Mouse (Mus musculus): Measurements from ENCODE around the gene Dusp1. TPM values are rescaled to one million over a fixed set of nuclear protein-coding genes. Genes with fewer than 3 reads are reported as not detected.

Gene Dusp1
- polyA plus RNA-seq, 1 experiment from 2014 or later = 33.0 TPM

DNA sequence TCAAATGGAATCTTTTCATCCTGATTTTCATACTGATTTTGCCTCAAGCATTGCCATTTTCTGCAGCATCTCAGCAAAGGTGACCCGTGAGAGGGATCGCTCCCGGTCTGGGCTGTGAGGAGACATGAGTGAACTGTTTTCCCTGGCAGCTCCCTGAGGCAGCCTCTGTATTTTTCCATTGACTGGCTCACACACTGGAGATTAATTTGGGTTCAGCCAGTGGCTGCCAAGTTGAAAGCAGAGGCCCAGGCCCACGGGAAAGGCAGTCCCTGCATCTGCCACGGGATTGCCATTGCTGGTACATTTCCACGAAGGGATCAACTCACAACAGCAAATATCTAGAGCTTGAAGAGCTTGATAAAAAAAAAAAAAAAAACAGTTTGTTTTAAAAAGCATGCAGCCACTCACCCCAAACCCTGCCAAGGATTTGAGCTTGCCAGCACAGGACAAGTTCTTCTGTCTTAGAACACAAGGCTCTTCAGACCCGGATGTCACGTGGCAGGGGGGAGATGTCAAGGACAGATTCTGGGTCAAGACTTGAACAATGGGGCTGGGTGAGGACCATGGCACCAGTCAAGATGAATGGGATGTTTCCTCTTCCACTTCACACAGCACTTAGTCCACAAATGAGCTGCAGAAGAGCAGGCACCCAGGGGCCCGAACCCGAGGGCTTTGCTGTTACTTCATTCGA is 57.8 kb downstream of the Dusp1 start:
- ATAC-seq (ENCODE audit: low FRiP score) = no peak
- peak overlapping the region; percentile 1; the same call in 1 of the 2 replicates for H3K9ac ChIP-seq
- peaks cover 51% of the 10 kb centered on the region for H3K4me1 ChIP-seq
- peak overlapping the region; percentile 57 for H3K4me2 ChIP-seq (replicated peaks)
- 26% methylated on average over 11 of the region's 11 CpGs for WGBS
- no peaks in the 10 kb centered on the region for H3K9me3 ChIP-seq (replicated peaks)
- no peak overlapping the region for H3K4me3 ChIP-seq
- peak overlapping the region; percentile 92 for H3K27ac ChIP-seq
- H3K36me3 ChIP-seq = peaks cover 5% of the 10 kb centered on the region; the same call in 1 of the 2 replicates
- 0 out of 2 replicates have a peak, but pooled peaks cover 3% of the 10 kb centered on the region for H3K27me3 ChIP-seq

DNA sequence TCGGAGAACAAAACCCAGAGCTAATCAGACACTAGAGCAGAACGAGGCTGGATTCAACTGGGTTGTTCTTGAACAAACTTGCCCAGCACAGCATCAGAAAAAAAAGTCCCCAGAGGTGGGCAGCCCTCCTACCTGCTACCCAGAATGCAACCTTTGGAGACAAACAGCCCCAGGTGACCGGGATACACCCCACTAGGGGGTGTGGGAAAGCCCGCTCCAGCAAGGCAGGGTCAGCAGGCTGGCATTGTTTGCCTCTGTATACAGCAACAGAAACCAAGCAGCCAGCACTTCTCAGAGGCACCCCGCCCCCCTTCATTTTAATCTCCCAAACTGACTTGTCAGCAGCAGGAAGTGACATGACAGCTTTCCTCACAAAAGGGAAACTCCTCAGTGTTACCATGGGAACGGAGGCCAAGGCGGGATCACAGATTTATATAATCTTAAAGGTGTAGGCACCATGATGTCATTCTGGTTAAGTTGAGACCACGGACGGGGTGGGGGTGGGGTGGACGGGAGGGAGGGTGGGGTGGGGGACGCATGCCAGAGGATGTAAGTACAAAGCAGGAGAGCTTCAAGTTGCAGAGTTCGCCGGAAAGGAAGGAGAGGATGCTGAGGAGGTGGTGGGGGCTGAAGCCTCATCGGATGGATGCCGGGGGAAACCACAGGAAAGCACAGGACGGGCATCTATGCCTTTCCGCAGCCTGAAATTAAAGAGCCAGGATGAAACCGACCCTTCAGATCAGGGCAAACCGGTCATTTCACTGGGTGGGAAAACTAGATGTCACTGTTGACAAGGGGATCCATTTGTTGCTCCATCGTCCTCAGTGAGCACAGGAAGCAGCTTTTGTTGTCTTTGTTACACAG is 58.9 kb downstream of the Dusp1 start:
- H3K36me3 ChIP-seq = peaks cover 5% of the 10 kb centered on the region; the same call in 1 of the 2 replicates
- 3% methylated on average over 20 of the region's 20 CpGs for WGBS
- peak overlapping the region; percentile 57 for H3K4me2 ChIP-seq (replicated peaks)
- peak overlapping the region; percentile 29 for H3K4me3 ChIP-seq
- H3K9me3 ChIP-seq (replicated peaks) = no peaks in the 10 kb centered on the region
- peak overlapping the region; percentile 56; the same call in 1 of the 2 replicates for H3K9ac ChIP-seq
- peaks cover 50% of the 10 kb centered on the region for H3K4me1 ChIP-seq
- peak; percentile 73 for ATAC-seq (ENCODE audit: low FRiP score)
- peak overlapping the region; percentile 92 for H3K27ac ChIP-seq
- 0 out of 2 replicates have a peak, but pooled peaks cover 3% of the 10 kb centered on the region for H3K27me3 ChIP-seq

- H3K36me3 ChIP-seq = peaks cover 5% of the 10 kb centered on the region; the same call in 1 of the 2 replicates
- H3K9ac ChIP-seq = no peak overlapping the region
- no peak overlapping the region for H3K4me2 ChIP-seq (replicated peaks)
- peaks cover 47% of the 10 kb centered on the region for H3K4me1 ChIP-seq
- 0 out of 2 replicates have a peak, but pooled peaks cover 3% of the 10 kb centered on the region for H3K27me3 ChIP-seq
- no peak overlapping the region for H3K4me3 ChIP-seq
- H3K27ac ChIP-seq = no peak overlapping the region
- no peak for ATAC-seq (ENCODE audit: low FRiP score)
- H3K9me3 ChIP-seq (replicated peaks) = no peaks in the 10 kb centered on the region
- WGBS = 90% methylated on average over 5 of the region's 5 CpGs
Observed at GRCm38 (mm10) chr17:26501826-26502225, 60.1 kb downstream of the Dusp1 start.

DNA sequence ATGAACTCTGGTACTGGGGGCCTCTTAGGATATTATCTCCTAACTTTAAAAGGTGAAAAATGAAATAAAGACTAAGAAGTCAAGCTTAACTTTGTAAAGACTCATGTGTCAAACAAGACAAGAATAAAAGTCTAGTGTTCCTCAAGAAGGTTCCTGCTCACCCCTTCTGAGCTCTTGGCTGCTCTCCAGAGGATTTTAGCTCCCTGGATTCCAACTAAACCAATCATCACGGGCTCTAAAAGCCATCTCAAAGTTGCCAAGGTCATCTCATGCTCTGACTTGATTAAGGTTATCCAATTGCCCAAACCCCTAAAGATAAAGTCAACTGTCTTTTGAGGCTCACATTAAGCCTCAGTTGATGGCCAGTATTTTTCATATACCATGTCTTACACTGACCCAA is 63.3 kb downstream of the Dusp1 start:
- WGBS = 68% methylated on average over 1 of the region's 1 CpGs
- Histone ChIP-seq H3K4me3 (no peak overlapping the region), H3K4me2 (replicated peaks) (no peak overlapping the region), H3K27ac (no peak overlapping the region), H3K36me3 (no peaks in the 10 kb centered on the region), H3K27me3 (0 out of 2 replicates have a peak, but pooled peaks cover 3% of the 10 kb centered on the region), H3K4me1 (peaks cover 17% of the 10 kb centered on the region), H3K9ac (no peak overlapping the region), H3K9me3 (replicated peaks) (no peaks in the 10 kb centered on the region)
- no peak for ATAC-seq (ENCODE audit: low FRiP score)

DNA sequence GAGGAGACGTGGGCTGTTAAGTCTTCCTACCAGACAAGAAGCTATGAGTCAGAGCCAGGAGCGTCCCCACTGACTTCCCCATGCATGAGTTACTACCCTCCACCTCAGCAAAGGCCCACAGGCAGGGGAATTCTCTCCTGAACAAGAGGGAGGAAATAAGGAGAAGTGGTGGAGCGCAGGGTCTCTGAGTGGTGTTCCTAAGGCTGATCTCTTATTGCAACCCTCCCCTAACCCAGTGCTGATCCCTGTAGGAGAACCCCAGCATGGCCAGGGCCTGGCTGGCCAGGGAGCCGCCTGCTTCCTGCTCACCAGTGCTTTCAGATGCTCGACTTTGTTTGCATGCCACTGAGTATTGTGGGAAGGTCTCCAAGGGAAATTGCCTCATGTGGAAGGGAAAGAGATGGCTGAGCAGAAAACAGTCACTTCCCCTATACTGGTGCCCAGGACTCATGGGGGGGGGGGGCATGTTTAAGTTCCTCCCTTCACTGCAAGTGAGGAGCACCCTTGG is 64.5 kb downstream of the Dusp1 start:
- ATAC-seq (ENCODE audit: low FRiP score) = no peak
- no peak overlapping the region for H3K4me2 ChIP-seq (replicated peaks)
- 0 out of 2 replicates have a peak, but pooled peaks cover 3% of the 10 kb centered on the region for H3K27me3 ChIP-seq
- no peak overlapping the region for H3K4me3 ChIP-seq
- no peak overlapping the region for H3K27ac ChIP-seq
- peaks cover 11% of the 10 kb centered on the region; the same call in 1 of the 2 replicates for H3K9me3 ChIP-seq (replicated peaks)
- no peaks in the 10 kb centered on the region for H3K36me3 ChIP-seq
- WGBS = 63% methylated on average over 5 of the region's 5 CpGs
- no peak overlapping the region for H3K9ac ChIP-seq
- H3K4me1 ChIP-seq = peaks cover 7% of the 10 kb centered on the region; the same call in 1 of the 2 replicates

DNA sequence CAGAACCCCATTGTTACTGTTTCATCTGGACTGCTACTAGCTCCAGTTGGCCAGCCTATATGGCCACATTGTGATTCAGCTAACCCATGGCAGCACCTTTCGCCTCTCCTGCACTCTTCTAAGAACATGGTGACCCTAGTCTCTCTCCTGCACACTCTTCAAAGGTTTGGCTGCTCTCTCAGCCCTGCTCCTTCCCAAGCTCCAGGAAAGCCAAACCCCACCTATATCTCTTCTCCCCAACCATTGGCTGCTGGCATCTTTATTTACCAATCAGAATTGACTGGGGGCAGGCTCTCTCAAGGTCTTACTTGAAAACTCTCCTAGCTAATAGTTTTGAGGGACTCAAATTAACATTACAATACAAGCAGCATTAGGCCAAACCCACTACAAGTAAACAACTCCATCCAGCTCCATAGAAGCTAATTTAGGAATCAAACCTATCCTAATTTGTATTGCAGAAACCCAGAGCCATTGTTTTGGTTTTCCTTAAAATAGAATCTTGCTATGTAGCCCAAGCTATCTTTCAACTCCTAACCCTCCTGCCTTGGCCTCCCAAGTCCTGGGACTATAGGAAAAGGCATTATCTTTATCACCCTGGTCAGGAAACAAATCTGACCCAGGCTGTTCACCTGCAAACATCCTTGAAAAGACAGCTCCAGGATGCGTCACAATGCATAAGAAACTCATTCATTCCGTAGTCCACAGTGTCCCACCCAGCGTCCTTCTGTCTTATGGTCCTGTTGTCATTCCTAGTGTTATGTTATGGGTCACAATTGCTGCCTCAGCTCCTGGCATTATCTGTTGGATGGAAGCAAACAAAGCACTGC is 67.1 kb downstream of the Dusp1 start:
- WGBS = 81% methylated on average over 4 of the region's 4 CpGs
- no peak for ATAC-seq (ENCODE audit: low FRiP score)
- no peaks in the 10 kb centered on the region for H3K27me3 ChIP-seq

DNA sequence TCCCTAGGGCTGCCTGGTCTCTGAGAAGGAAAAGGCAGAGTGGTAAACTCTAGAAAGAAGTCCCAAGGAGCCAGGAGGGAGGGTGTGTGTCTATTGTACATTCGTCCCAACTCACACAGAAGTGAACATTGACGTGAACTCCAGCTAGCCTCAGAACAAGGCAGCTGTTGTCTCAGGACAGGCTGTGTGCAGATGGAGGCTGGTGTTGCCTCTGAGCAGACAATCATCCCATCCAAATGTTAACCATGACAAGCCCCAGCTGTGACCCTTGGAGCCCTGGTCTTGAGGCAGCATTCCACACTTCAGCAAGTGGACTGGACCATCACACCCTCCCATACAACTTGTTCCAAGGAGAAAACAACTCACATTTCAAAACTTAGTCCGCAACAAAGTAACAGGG is 69.7 kb downstream of the Dusp1 start:
- no peak overlapping the region for H3K4me2 ChIP-seq (replicated peaks)
- H3K4me1 ChIP-seq = no peaks in the 10 kb centered on the region
- H3K36me3 ChIP-seq = no peaks in the 10 kb centered on the region
- H3K27ac ChIP-seq = no peak overlapping the region
- 76% methylated on average over 3 of the region's 3 CpGs for WGBS
- peaks cover 15% of the 10 kb centered on the region; the same call in 1 of the 2 replicates for H3K9me3 ChIP-seq (replicated peaks)
- no peaks in the 10 kb centered on the region for H3K27me3 ChIP-seq
- no peak overlapping the region for H3K9ac ChIP-seq
- ATAC-seq (ENCODE audit: low FRiP score) = no peak
- H3K4me3 ChIP-seq = no peak overlapping the region

More for the DNA sequence above, 67.1 kb downstream of the Dusp1 start:
- Histone ChIP-seq H3K9ac (no peak overlapping the region), H3K4me3 (no peak overlapping the region), H3K4me1 (no peaks in the 10 kb centered on the region), H3K27ac (no peak overlapping the region), H3K9me3 (replicated peaks) (peaks cover 15% of the 10 kb centered on the region; the same call in 1 of the 2 replicates), H3K36me3 (no peaks in the 10 kb centered on the region), H3K4me2 (replicated peaks) (no peak overlapping the region)

DNA sequence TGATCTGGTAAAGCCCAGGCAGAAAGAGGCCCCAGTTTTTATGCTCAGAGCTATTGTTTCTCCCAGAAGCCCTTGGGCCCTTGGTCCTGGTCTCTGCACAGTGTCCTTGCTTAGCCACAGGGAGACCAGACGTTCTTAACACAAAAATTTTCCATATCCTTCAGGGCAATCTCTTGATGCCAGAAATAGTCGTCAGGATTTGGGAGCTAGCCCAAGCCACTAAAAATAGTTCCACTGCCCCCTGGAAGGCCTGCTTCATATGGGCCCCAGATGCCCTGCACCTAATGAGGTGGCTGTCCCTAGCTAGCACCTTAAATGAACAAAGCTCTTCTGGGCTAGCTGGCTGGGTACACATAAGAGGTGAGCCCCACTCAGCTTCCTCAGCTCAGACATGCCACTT is 71.0 kb downstream of the Dusp1 start:
- no peak for ATAC-seq (ENCODE audit: low FRiP score)
- Histone ChIP-seq H3K36me3 (no peaks in the 10 kb centered on the region), H3K9ac (no peak overlapping the region), H3K4me3 (no peak overlapping the region), H3K27me3 (no peaks in the 10 kb centered on the region), H3K27ac (no peak overlapping the region), H3K9me3 (replicated peaks) (peaks cover 15% of the 10 kb centered on the region; the same call in 1 of the 2 replicates), H3K4me2 (replicated peaks) (no peak overlapping the region), H3K4me1 (no peaks in the 10 kb centered on the region)
- WGBS = 84% methylated on average over 2 of the region's 2 CpGs

DNA sequence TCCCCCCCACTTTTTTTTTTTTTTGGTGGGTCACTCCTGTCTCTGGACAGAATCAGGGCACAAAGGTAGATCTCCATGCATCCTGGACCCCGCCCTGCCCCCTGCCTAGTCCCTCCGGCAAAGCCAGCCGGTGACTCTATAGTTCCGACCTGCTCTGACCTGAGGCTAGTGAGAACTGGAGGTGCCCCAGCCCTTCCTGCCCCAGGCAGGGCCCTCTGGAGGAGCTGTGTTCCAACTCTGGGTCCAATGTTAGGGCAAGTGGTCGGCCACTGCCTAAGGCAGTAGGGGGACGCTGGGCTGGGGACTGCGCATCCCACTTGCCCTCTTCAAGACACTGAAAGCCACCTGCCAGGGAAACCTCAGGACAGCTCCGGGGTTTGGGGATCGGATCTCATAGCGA is 71.9 kb downstream of the Dusp1 start:
- Histone ChIP-seq H3K27ac (no peak overlapping the region), H3K4me1 (no peaks in the 10 kb centered on the region)

GRCm38 (mm10) chr17:26488711-26489403 is 73.1 kb downstream of the Dusp1 start:
- H3K36me3 ChIP-seq = no peaks in the 10 kb centered on the region
- H3K9me3 ChIP-seq (replicated peaks) = peaks cover 15% of the 10 kb centered on the region; the same call in 1 of the 2 replicates
- H3K9ac ChIP-seq = no peak overlapping the region
- no peak overlapping the region for H3K4me3 ChIP-seq
- no peaks in the 10 kb centered on the region for H3K4me1 ChIP-seq
- H3K4me2 ChIP-seq (replicated peaks) = no peak overlapping the region
- WGBS = 88% methylated on average over 8 of the region's 8 CpGs
- no peaks in the 10 kb centered on the region for H3K27me3 ChIP-seq
- no peak for ATAC-seq (ENCODE audit: low FRiP score)
- no peak overlapping the region for H3K27ac ChIP-seq

More for the DNA sequence above, 71.9 kb downstream of the Dusp1 start:
- peaks cover 15% of the 10 kb centered on the region; the same call in 1 of the 2 replicates for H3K9me3 ChIP-seq (replicated peaks)
- no peaks in the 10 kb centered on the region for H3K36me3 ChIP-seq
- no peak overlapping the region for H3K4me3 ChIP-seq
- ATAC-seq (ENCODE audit: low FRiP score) = no peak
- H3K4me2 ChIP-seq (replicated peaks) = no peak overlapping the region
- no peaks in the 10 kb centered on the region for H3K27me3 ChIP-seq
- H3K9ac ChIP-seq = no peak overlapping the region
- WGBS = 89% methylated on average over 10 of the region's 10 CpGs

- Histone ChIP-seq H3K9me3 (replicated peaks) (peaks cover 9% of the 10 kb centered on the region; the same call in 1 of the 2 replicates), H3K4me2 (replicated peaks) (no peak overlapping the region), H3K27me3 (no peaks in the 10 kb centered on the region), H3K4me3 (no peak overlapping the region), H3K9ac (no peak overlapping the region), H3K36me3 (no peaks in the 10 kb centered on the region), H3K27ac (no peak overlapping the region), H3K4me1 (no peaks in the 10 kb centered on the region)
- ATAC-seq (ENCODE audit: low FRiP score) = no peak
- WGBS = 97% methylated on average over 4 of the region's 4 CpGs
Observed at GRCm38 (mm10) chr17:26487917-26488316, 74.0 kb downstream of the Dusp1 start.
